Mouse (Mus musculus) megakaryocyte progenitor cell, adult 5-6 weeks (primary cell): Measurements from ENCODE around the gene Prelp. TPM values are rescaled to one million over a fixed set of nuclear protein-coding genes. Genes with fewer than 3 reads are reported as not detected.
A peak's percentile ranks its signal among the peaks of the same experiment; 100 is the strongest.
"Not testable (repeated sequence)": the region's sequence is repeated elsewhere in the genome, so short reads cannot be mapped to it uniquely, and the experiment has no call there.

Experiments
- ATAC-seq: replicated peaks from 2 replicates; pipeline ENCODE4 v1.8.0; 2016; ENCODE audit warnings: mild to moderate bottlenecking, moderate TSS enrichment, inconsistent platforms; ENCODE audit not compliant: poor library complexity
- total RNA-seq, 2 experiments: library from RNA; stranded (forward) in 1 of 2; stranded (reverse) in 1 of 2; fragments of 157-497, 149-512 nt in 1 of 2; fragments of 200-1000 nt in 1 of 2; gene quantifications; 2 replicates each; pipeline versions ENCODE4 v1.2.3 to v1.2.4; 2015 to 2017

Prelp gene
- total RNA-seq (2015) (not detected in 2 replicates), total RNA-seq (2017) (not detected in 2 replicates)

DNA sequence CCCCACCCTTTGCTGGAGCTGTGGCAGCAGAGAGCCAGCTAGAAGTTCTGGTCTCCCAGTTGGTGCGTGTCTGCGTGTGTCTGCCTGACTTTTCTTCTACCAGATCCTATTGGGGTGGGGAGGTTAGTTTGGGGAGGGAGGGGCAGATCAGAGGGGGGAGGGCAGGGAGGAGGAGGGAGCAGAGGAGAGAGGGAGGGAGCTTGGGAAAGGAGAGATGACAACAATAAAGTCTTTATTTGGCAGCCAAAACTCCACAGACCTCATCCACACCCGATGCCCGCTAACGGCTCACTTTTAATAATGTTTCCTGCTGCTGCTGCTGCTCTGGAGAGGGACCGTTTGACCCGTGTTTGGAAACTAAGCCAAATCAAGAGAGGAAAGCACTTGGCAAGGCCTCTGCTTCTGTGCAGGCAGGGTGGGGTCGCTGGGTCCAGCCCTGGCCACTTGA lies at the start of gene Prelp:
Gene Prelp (minus strand): TSS at position 111 of the 448 bp plus-strand sequence.
- ATAC-seq, result no peak

DNA sequence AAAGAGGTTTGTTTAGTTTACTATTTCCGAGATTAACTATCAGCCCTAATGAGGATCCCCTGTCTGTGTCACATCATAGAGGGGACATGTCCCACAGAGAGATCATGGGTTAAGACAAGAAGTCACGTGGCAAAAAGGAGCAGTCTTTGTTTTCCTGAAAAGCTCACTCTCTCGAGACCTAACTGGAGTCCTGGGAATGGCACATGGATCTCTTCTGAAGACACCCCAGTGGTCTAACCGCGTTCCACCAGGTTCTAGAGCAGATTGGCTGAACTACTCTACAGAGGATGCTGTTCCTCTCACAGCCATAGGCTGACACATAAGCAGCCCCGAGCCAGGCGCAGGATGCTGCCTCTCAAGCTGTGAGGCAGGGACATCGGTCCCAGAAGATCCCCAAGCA lies 48.2 kb upstream of the Prelp start:
- ATAC-seq, result no peak

DNA sequence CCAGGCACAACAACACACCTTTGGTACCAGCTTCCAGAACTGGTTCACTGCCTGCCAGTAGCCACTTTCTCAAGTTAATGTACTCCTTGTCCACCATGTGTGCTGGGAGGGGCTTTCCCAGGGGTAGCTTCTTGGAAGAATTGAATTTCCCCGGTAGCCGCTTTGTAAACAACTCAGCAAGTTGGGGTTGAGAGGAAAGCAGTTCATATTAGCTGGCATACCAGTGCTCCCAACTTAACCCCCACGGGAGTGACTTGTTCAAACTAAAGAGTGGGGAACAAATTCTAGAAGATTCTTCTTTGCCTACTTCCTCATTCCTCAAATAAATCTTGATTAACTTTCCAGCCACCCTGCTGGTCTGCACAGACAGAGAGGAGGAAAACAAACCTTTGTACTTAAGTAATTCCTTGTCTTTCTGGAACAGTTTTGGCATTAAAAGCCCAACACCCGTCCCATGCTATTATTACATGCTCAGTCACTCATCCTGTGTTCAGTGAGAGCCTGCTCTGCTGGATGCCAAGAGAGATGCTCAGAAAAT lies 47.6 kb upstream of the Prelp start:
- ATAC-seq, result no peak

DNA sequence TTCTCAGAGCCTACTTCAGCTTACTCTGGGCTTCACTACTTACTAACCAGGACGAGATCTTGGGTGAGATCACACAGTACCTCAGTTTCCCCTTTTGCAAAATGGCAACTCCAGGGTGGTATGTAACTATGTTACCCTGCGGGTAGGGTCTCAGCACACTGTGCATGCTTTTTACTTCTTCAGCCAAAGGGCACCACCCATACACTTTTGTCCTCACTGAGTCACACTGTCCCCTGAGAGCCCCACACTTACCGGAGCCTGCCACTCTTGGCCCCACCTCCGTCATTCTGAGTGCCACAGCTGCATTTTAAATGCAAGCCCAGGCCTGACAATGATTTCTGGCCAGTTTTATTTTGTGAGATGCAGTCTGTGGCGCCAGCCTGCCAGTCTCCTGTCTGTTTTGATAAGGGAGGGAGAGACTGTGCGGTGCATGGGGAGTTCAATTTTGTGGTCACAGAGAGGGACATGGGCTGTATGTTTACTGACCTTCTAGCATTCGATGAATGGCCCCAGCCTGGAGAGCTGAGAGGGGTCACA lies 46.3 kb upstream of the Prelp start:
- ATAC-seq, result no peak

DNA sequence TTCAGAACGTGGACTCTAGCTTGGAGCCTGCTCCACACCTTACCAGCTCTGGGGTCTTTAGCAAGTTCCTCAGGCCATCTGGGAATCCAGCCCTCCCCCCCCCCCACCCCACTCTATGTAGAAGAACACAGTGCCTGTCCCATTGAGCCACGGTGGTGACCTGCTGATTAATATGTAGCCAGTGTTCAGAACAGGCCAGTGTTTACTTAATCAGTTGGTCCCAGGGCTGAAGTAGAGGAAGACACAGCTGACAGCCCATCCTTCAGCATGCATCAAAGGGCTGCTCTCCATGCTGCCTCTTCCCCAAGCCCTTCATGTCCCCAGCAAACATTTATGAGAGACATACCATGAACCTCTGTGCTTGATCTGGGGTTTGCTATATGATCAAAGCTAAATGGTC lies 44.8 kb upstream of the Prelp start:
- no peak for ATAC-seq

DNA sequence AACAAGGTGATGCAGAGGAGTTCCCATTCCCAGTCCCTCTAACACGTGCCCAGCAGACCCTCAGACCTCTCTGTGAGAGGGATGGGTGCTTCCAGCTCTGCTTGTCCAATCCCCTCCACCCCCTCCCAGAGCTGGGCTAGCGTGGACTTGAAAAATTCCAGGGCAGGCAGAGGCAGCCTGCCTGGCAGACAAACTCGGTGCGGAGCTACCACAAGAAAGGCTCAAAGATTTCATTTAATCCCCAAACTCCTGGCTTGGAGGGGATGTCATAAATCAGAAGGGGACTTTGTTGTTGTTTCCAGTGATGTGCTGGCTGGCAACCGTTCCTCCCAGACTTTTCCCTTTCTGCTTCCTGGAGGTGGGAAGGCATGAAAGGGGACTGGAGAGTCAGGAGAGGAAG lies 44.1 kb upstream of the Prelp start:
- ATAC-seq, result no peak

DNA sequence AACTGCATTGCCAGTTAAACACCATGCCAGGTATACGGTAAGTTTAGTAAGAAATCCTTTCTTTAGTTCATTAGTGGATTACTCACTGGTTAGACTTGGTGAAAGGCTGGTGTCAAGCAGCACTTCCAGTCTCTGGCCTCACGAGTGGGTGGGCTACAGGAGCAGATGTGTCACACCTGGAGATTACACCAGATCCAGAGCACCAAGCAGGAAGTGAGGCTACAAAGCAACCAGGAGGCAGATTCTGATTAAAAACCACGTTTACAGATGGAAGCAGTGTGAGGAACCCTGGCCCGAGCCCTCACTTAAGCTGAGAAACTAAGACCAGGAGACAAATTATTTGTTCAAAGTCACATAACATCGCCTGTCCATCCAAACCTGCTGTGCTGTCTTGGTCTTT lies 43.5 kb upstream of the Prelp start:
- peak; percentile 57 for ATAC-seq

DNA sequence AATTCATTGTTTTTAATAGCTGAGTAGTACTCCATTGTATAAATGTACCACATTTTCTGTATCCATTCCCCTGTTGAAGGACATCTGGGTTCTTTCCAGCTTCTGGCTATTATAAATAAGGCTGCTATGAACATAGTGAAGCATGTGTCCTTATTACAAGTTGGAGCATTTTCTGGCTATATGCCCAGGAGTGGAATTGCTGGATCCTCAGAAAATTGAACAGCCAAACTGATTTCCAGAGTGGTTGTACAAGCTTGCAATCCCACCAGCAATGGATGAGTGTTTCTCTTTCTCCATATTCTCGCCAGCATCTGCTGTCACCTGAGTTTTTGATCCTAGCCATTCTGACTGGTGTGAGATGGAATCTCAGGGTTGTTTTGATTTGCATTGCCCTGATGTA lies 42.4 kb upstream of the Prelp start:
- ATAC-seq, result not testable (repeated sequence)

DNA sequence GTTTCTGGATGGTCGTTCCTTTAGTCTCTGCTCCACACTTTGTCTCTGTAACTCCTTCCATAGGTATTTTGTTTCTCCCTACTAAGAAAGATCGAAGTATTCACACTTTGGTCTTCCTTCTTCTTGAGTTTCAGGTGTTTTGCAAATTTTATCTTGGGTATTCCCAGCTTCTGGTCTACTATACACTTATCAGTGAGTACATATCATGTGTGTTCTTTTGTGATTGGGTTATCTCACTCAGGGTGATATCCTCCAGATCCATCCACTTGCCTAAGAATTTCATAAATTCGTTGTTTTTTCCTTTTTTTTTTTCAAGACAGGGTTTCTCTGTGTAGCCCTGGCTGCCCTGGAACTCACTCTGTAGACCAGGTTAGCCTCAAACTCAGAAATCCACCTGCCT lies 41.9 kb upstream of the Prelp start:
- ATAC-seq, result not testable (repeated sequence)

DNA sequence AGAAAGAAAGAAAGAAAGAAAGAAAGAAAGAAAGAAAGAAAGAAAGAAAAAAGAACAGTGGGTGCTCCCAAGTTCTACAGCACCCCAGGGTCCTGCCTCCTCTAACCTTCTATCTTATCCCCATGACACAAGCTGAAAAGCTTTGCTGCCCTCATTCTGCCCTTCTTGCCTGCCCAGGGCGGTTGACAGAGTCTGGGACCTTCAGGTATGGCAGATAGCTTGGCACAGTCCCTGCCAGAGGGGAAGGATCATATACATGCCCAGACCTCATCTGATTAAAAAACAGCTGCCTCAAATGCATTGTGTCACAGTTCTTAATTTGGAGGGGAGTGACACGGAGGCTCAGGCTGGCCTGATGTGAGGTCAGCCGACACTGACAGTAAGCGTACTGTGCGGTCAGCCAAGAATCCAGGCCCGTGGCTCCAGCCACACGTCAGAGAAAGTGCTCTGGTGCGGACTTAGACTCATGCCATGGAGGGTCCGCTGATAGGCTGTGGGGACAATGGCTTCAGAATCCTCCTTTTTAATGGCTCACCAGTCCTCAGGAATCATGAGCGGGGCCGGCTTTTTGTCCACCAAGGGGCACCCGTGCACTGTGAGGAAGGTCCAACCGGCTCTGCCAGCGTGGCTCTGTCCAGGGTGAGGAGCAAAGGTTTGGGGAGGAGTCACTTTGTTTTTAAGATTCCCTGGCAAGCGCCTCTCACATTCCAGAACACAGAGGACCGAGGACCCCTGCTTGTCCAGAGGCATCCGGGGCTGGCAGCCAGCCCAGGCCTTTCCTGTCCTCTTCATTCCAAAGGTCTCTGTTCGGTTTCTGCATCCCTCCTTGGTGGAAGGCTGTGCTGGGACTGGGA lies 40.3 kb upstream of the Prelp start:
- peak; percentile 89 for ATAC-seq

DNA sequence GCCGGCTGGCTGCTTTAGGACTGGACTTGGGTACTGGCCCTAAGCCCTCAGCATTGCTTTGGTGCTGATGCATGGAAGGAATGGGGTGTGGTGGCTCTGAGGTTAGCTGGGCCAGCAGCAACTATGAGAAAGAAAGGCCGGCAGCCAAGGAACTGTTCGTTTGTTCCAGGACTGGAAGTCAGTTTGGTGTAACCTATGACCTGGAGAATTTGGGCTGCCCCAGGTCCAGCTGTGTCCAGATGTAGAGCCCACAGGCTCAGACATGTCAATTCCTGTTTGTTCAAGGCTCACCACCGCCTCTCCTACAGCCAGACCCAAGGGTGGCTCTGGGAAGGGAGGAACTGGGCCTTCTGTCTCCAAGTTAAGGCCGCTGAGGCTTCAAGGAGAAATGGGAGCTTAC lies 38.3 kb upstream of the Prelp start:
- ATAC-seq, result no peak

DNA sequence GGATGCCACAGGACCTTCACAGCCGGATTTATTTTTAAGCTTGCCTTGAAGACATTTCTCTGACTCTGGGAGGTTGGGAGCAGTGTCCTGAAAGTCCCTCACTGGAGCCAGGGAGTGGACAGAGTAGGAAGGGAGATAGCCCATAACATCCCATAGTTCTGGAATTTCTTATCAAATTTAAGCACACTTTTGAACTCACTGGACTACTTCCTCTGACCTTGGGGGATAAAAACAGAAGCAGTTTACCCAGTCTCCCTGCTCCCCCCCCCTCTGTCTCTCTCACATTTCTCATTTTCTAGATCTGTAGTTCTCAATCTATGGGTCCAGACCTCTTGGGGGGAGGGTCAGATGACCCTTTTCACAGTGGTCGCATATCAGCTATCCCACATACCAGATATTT lies 32.8 kb upstream of the Prelp start:
- ATAC-seq, result no peak

DNA sequence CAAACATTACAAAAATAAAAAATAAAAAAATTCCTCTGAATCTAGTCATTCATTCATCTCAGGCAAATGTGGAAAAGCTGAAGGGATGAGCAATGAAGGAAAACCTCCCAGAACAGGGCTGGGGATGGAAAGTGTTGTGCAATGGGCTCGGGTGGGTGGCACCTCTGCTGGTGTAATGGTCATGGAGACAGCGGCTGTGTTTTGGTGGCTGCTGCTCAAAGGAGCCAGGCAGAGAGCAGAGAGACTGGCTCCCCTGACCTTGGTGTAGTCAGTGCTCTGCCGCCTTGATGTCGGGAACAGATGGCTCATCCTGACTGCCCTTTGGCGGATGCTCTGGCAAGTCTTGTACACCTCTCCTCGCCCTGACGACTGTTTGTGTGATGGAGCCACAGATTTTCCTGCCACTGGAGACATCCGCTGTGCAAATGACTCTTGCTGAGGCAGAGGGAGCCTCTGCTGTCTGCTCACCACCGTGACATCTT lies 32.1 kb upstream of the Prelp start:
- no peak for ATAC-seq

- ATAC-seq, result peak; percentile 74
Measured at GRCm38 (mm10) chr1:133951598-133951997, 30.4 kb upstream of the Prelp start.

- peak; percentile 90 for ATAC-seq
Measured at GRCm38 (mm10) chr1:133950061-133950782, 29.0 kb upstream of the Prelp start.

GRCm38 (mm10) chr1:133945106-133945505 lies 23.9 kb upstream of the Prelp start:
- no peak for ATAC-seq

- ATAC-seq, result no peak
Measured at GRCm38 (mm10) chr1:133941904-133942303, 20.7 kb upstream of the Prelp start.

DNA sequence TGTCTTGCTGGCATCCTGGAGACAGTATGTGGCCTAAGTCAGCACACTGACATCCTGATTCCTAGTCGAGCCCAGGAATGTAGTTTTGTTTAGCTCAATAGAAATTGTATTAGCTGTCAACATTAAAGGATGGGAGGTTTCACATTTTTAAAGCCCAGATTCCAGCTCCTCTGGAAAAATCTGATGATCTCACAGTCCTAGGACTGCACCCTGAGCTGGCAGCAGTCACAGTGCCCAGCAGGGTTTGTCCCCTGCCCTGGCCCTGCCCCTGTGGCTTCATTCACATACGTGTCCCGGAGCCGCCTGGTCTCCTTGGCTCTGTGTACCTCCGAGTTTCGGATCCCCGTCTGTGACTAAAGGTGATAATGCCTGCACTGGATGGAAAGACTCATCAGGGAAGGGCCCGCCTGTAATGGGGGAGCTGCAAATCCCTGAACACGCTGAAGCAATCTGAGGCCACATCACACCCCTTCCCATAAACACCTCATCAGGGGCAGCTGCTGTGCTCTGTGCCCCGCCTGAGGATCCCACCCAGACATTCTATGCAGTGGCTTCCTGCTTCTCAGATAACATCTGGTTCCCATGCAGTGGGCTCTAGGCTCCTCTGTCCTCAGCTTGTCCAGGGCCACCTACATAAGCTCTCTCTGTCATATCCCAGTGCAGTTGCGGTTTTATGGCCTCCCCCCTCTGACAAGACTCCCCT lies 20.1 kb upstream of the Prelp start:
- ATAC-seq, result no peak

DNA sequence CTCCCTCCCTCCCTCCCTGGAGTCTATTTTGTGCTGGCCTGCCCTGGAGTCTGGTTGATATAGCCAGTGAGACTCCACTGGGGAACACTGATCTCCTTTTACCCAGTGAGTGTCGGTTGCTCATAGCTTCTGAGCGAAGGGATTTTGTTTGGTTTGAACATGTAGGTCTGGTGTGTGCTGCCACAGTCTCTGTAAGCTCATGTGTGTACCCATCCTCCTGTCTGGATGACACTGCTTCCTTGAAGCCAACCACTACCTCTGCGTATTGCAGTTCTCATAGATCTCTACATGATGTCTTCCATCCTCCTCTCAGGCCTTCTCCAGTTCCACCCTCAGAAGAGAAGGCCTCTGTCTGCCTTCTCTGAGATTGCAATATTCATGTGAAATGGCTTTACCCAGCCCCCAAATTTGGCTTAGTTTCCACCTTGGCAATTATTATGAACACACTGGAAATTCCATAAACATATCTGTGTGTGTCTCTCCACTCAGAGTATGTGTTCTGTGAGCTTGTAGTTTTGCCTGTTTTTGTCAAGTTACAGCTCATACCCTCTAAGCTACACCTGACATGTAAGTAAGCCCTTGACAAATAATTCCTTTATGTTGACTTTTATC lies 19.4 kb upstream of the Prelp start:
- no peak for ATAC-seq

GRCm38 (mm10) chr1:133939708-133940107 lies 18.5 kb upstream of the Prelp start:
- no peak for ATAC-seq
